Mouse (Mus musculus): ENCODE results near the gene Pafah1b3. TPM values are rescaled to one million over a fixed set of nuclear protein-coding genes. Genes with fewer than 3 reads are reported as not detected.

The Pafah1b3 gene
- total RNA-seq, 2 experiments from 2014 or later, result 37.5 to 38.4 TPM

DNA sequence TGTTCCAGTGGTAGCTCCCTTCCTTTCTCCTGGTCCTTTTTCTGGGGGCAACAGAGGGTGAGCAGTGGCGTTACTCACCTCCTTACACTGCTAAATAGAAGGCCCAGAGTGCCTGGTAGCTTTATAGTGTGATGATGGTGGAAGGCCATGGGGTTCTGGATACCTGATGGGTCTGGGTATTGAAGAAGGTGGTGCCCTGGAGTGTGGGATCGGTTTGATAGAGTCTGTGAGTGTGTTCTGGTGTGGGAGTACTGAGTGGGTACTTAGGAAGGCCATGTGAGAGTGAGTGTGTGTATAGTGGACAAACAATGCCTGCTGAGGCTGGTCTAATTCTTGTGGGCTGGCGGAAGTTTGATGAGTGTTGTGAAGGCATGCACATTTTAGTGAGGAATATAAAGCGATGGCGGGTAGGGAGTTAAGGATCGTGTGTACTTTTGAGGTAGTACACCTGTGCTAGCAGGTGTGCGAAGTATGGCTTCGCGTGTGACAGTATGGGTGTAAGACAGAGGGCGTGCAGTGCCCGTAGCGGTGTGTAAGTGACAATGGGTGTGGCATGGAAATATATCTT lies 16.5 kb downstream of the Pafah1b3 start:
- no peak for DNase-seq

GRCm38 (mm10) chr7:25279861-25280791 lies 17.7 kb downstream of the Pafah1b3 start:
- peak; percentile 83 for DNase-seq

DNA sequence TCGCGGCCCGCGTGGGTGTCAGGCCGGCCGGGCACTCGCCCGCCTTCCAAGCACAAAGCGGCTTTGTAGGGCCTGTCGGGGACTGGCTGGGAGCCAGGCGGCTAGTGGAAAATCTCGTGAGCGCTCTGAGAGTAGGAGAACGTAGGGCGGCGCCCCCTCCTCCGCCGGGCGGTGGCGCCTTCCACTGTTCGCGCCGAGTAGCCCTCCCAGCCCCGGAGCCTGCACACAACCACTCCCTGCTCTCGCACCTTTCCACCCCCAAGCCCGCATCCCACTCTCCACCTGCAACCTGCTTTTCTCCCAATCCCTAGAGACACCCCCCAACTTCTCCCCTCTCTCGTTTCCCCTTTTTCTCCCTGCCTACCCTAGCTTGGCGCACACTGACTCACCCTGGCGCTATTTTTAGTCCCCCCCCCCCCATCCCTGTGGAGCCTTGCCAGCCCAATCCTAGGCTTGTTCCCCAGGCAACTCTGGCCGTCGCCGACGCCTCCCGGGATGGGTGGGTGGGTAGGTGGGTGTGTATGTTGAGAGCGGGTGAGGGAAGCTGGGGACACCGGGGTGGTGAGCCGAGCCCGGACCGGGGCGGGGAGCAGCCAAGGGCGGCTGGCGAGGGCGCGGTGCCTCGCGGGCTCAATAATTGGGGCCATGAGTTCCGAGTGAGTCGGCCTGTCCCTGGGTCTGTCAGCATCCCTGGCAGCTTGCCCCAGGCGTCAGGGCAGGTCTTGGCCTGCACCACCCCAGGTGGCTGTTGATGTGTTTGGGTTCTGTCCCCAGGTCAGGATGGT lies 18.5 kb downstream of the Pafah1b3 start:
- DNase-seq, result peak; percentile 94

DNA sequence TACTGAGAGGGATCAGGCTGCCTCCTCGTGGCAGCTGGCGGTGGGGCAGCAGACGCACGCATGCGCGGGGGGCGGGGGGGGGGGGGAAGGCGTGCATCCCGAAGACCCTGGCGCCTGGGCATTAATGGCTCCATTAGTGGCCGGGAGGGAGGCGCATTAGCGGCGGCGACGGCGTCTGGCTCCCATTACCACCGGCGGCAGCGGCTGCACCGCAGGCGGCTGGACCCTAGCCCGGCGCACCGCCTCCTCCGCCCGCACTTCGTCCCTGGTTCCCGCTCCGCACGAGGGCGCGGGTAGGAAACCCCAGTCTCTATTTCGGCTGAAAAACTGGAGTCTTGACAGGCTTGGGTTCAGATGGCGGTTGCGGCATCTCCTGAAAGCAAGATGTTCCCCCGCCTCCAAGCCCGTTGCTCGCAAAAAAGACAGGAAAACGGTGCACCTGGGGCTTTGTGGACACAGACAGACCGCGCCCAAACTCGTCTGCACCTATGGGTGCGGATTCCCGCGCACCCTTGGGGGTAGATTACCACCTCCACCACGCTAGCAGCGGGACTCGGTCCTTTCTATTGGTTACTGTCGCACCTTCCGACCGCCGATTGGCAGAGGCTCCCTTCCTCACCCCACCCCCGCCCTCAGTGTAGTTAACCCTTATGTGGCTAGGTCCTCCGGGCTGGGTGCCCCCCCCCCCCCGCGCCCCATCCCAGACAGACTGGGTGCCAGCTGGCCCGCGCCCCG lies 19.3 kb downstream of the Pafah1b3 start:
- DNase-seq, result peak; percentile 83

GRCm38 (mm10) chr7:25277998-25278340 lies 19.8 kb downstream of the Pafah1b3 start:
- DNase-seq, result no peak

DNA sequence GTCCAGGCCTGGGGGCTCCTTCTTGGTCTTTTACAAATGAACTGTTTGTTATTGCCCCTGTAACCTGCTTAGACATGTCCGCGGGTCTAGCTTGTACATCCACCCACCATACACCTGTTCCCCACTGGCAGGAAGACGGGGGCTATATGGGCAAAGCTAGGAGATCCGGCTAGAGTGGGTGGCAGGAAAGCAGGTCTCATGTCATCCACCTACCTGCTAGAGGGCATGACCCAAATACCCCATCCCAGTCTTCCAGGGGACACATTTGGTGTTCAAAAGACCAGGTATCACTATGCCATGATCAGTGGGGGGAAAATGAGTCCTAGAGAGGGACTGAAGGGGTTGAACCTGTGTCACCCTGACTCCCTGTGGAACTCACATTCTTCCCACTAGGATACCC lies 20.4 kb downstream of the Pafah1b3 start:
- no peak for DNase-seq

DNA sequence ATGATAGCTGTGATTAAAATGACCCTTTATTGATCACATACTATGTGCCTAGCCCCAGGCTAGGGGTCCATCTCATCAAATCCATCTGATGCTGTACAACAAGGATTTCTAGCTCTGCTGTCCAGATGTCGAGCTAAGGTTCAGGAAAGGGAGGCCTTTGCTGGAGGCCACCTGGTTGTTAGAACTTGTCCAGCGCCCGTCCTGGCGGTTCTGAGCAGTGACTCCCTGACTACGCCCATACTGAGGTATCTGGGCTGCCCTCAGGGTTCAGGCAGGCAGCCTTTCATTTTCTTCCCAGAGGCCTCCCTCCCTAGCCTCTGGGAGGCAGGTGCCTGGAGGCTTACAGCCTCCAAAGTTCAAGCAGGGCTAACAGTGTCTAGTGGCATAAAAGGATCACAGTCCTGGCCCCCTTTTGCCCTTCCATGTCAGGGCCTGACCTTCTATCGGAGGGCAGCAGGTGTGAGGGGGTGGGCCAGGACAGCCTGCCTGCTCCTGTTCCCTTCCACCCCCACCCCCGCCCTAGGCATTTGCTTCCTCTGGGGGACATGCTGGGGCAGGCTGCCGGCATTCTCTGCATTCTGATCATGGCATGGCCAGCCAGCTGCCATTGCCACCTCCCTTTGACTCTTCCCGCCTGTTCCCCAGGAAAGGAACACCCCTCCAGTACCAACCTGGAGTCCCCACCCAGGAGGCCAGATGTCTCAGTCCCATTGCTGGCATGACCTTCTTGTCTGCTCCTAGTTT lies 22.1 kb downstream of the Pafah1b3 start:
- peak; percentile 42 for DNase-seq

- no peak for DNase-seq
Observed at GRCm38 (mm10) chr7:25274996-25275395, 22.8 kb downstream of the Pafah1b3 start.

GRCm38 (mm10) chr7:25274571-25274970 lies 23.2 kb downstream of the Pafah1b3 start:
- no peak for DNase-seq

GRCm38 (mm10) chr7:25273259-25274241 lies 24.2 kb downstream of the Pafah1b3 start:
- no peak for DNase-seq

- no peak for DNase-seq
Observed at GRCm38 (mm10) chr7:25272445-25273258, 25.1 kb downstream of the Pafah1b3 start.

GRCm38 (mm10) chr7:25271651-25272444 lies 25.9 kb downstream of the Pafah1b3 start:
- DNase-seq, result no peak

- no peak for DNase-seq
Observed at GRCm38 (mm10) chr7:25270652-25271633, 26.8 kb downstream of the Pafah1b3 start.

DNA sequence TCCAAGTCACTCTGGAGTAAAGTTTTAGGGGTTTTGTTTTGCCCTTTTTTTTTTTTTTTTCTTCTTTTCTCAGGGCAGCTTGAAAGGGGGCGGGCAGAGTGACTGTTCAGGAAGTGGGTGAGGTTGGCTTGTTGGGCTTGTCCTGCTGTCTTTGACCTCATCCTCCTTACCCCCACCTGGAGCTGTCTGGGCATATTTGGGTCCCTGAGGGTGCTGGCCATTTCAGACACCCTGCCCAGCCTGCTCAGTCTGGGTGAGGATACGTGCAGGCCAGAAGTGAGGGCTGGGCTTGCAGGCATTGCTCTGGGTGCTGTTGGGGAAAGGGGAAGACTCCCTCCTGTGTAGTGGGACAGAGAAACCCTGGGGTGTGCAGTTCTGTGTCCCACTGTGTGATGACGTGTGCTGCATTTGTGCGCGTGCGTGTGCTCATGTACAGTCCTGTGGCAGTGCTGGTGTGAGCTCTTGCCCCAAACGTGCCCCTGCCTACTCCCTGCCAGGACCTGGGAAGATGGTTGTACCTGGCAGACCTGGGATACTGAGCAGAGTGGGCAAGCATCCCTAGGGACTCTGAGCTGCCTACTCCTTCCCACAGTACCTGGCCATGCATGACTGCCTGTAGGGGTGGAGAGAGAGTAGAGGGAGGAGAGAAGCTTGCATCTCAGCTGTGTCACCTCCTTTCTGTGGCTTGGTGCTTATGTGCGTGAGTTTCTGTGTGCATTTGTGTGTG lies 28.1 kb downstream of the Pafah1b3 start:
- DNase-seq, result peak; percentile 6

GRCm38 (mm10) chr7:25269029-25269428 lies 28.8 kb downstream of the Pafah1b3 start:
- DNase-seq, result peak; percentile 13

GRCm38 (mm10) chr7:25268588-25268987 lies 29.2 kb downstream of the Pafah1b3 start:
- DNase-seq, result no peak
